Mouse (Mus musculus) stomach, embryonic 16.5 days (tissue): ENCODE measurements at regions not wholly inside any gene's neighbourhood (a gene's known extent, or its start where the extent isn't known, plus 50 kb on each side); places are given as distances from the start of the nearest gene placed in this dataset.

Experiments
- ATAC-seq: fragments of 200-750 bp; cut with Nextera tagmentation; 2 replicates; pipeline ENCODE4 v1.8.0; 2017; ENCODE audit warnings: moderate number of reproducible peaks, moderate TSS enrichment; ENCODE audit not compliant: insufficient read depth, low FRiP score
- H3K27ac ChIP-seq: fragments of 300-500 bp; sonication (generic); 2 replicates; pipeline ENCODE4 v1.5.1; 2014; ENCODE audit warnings: low read length
- H3K27me3 ChIP-seq: fragments of 300-500 bp; sonication (generic); 2 replicates; pipeline ENCODE4 v1.6.1; 2014; ENCODE audit warnings: low read length, control low read depth, mixed read lengths; ENCODE audit not compliant: control insufficient read depth, insufficient read depth
- H3K36me3 ChIP-seq: fragments of 300-500 bp; sonication (generic); 2 replicates; pipeline ENCODE4 v1.6.1; 2014; ENCODE audit warnings: low read length; ENCODE audit not compliant: control insufficient read depth, insufficient read depth
- H3K4me1 ChIP-seq: fragments of 300-500 bp; sonication (generic); 2 replicates; pipeline ENCODE4 v1.6.1; 2014; ENCODE audit warnings: low read length, control low read depth, mixed read lengths; ENCODE audit not compliant: control insufficient read depth, insufficient read depth
- H3K4me2 ChIP-seq: fragments of 300-500 bp; sonication (generic); 2 replicates; pipeline ENCODE4 v1.6.1; 2014; ENCODE audit warnings: low read depth, low read length, mixed read lengths
- H3K4me3 ChIP-seq: fragments of 300-500 bp; sonication (generic); replicated peaks from 2 replicates; pipeline ENCODE4 v1.5.1; 2014; ENCODE audit warnings: mild to moderate bottlenecking, low read length
- H3K9ac ChIP-seq: fragments of 300-500 bp; sonication (generic); 2 replicates; pipeline ENCODE4 v1.6.1; 2014; ENCODE audit warnings: low read length
- H3K9me3 ChIP-seq: fragments of 300-500 bp; sonication (generic); replicated peaks from 2 replicates; pipeline ENCODE4 v1.6.1; 2016; ENCODE audit warnings: low read length, control low read depth; ENCODE audit not compliant: control insufficient read depth
- WGBS: fragments of 180-500 bp; shearing (Covaris S2); extraction: QIAGEN DNeasy Blood & Tissue Kit; methylation state at CpG from one replicate; pipeline ENCODE4 v1.1.7; 2014; 5-methylcytosine and 5-hydroxymethylcytosine counted together

- H3K4me1 ChIP-seq: 0 out of 2 replicates have a peak, but pooled peaks cover 3% of the 10 kb centered on the region
Measured at GRCm38 (mm10) chr13:97516731-97517130, 243.7 kb downstream of the Gm10260 start.

DNA sequence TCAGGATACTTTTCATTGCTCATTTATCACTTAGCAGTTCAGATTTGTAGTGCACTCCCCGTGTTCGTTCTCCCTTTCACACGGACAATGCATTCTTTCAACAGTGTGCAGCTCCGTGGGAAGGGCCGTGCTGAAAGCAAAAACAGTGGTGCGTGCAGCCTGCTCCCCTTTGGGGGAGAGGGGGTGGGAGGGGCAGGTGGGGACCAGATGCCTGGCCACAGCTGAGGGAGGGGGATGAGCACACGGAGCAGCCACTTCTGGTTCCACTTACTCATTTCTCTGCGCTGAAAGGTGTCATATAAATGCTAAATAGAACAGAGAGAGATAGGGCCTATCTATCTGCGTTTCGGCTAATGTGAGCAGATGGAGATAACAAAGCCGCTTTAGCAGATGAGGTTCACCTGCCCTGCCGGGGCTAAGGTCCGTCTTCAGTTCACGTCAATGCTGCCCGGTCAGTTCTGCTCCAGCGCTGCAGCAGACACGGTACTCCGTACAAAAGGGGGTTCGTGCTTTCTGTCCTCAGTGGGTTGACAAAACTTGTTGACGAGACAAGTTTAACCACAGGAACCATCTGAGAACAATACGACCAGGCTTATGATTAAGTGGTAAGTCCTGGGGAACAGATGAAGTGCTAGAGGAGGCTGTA, 245.9 kb downstream of the Gm10260 start:
- no peaks in the 10 kb centered on the region for H3K27me3 ChIP-seq
- H3K27ac ChIP-seq: no peak overlapping the region; the same call in 1 of the 2 replicates
- H3K9ac ChIP-seq: 0 out of 2 replicates have a peak overlapping the region, but pooled peaks have one; percentile 8
- no peak overlapping the region for H3K4me3 ChIP-seq
- no peaks in the 10 kb centered on the region for H3K9me3 ChIP-seq
- no peaks in the 10 kb centered on the region for H3K36me3 ChIP-seq
- H3K4me2 ChIP-seq: peak overlapping the region; percentile 13; the same call in 1 of the 2 replicates
- no peak for ATAC-seq
- WGBS: 37% methylated on average over 21 of the region's 21 CpGs
- H3K4me1 ChIP-seq: peaks cover 15% of the 10 kb centered on the region

More at GRCm38 (mm10) chr13:97516731-97517130, 243.7 kb downstream of the Gm10260 start:
- Histone ChIP-seq H3K9me3 (no peaks in the 10 kb centered on the region), H3K9ac (no peak overlapping the region), H3K4me2 (no peak overlapping the region), H3K27me3 (no peaks in the 10 kb centered on the region), H3K36me3 (no peaks in the 10 kb centered on the region), H3K4me3 (no peak overlapping the region), H3K27ac (no peak overlapping the region)
- ATAC-seq: no peak
- WGBS: 95% methylated on average over 4 of the region's 4 CpGs

GRCm38 (mm10) chr13:97512521-97512920, 247.9 kb downstream of the Gm10260 start:
- no peaks in the 10 kb centered on the region for H3K27me3 ChIP-seq
- no peaks in the 10 kb centered on the region for H3K9me3 ChIP-seq
- no peak overlapping the region for H3K9ac ChIP-seq
- no peak overlapping the region for H3K27ac ChIP-seq
- no peak for ATAC-seq
- H3K4me3 ChIP-seq: no peak overlapping the region
- no peaks in the 10 kb centered on the region for H3K36me3 ChIP-seq
- H3K4me1 ChIP-seq: peaks cover 15% of the 10 kb centered on the region
- WGBS: 31% methylated on average over 4 of the region's 4 CpGs
- H3K4me2 ChIP-seq: no peak overlapping the region

DNA sequence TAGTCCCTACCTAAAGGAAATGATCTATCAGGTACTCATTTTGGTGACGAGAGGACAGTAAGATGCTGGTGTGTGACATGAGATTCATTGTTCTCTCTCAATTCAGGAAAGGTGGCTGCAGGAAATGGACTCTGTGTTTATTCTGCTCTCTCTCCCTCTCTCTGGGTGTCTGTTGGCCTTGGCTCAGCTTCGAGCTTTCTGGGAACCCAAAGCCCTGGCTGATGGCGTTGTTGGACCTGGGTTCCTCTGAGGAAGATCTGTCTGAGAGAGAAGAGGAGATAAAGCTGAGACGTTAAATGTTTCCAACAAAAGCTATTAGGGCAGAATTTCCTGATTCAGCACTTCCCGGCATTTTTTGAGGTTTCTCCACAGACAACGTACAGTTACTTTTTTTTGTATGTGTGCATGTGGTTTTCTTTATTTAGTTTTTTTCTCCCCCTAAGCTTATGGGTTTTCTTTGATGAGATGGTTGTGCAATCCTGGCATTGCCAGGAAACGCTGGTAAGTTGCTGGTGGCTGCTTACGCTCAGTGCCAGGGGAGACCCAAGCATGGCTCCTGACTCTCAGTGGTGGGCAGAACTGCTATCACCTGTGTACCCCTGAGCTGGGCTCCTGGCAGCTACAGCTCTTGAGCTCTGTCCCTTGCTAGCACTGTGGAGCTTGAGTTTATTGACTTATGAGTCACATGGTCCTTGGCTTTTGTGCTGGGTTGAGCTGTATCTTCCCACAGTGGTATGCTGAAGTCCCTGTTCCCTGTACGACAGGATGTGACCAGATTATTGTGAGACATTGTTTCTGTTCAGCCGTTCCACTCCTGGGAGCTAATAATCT, 249.8 kb downstream of the Gm10260 start:
- Histone ChIP-seq H3K4me1 (peaks cover 15% of the 10 kb centered on the region), H3K4me3 (no peak overlapping the region), H3K9ac (no peak overlapping the region), H3K36me3 (no peaks in the 10 kb centered on the region), H3K27ac (peak overlapping the region; percentile 17; the same call in 1 of the 2 replicates), H3K27me3 (no peaks in the 10 kb centered on the region), H3K4me2 (no peak overlapping the region; the same call in 1 of the 2 replicates), H3K9me3 (no peaks in the 10 kb centered on the region)
- ATAC-seq: peak; percentile 84; the same call in 1 of the 2 replicates
- 35% methylated on average over 10 of the region's 10 CpGs for WGBS

DNA sequence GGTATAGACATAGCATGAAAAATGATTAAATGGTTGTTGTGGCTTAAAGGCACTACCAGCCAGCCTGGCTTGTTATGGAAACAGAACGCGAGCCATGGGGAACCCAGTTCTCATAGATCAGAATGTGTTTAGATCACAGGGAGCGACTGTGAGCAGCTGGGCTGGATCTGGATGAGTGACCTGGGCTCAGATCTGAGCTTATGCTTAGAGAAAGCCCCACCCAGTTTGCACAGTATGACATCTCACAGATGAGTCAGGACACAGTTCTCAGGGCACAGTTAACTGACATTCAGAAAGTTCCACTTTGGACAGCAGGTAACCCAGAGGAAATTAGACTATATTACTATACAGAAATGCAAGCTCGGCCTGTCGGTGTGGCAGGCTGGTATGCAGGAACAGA, 255.5 kb downstream of the Gm10260 start:
- Histone ChIP-seq H3K4me1 (no peaks in the 10 kb centered on the region), H3K36me3 (no peaks in the 10 kb centered on the region), H3K9me3 (no peaks in the 10 kb centered on the region), H3K4me2 (no peak overlapping the region), H3K4me3 (no peak overlapping the region), H3K9ac (no peak overlapping the region), H3K27ac (no peak overlapping the region), H3K27me3 (no peaks in the 10 kb centered on the region)
- ATAC-seq: no peak
- 72% methylated on average over 5 of the region's 5 CpGs for WGBS

GRCm38 (mm10) chr13:97503955-97504739, 256.3 kb downstream of the Gm10260 start:
- no peak overlapping the region for H3K4me3 ChIP-seq
- no peak overlapping the region for H3K9ac ChIP-seq
- H3K9me3 ChIP-seq: no peaks in the 10 kb centered on the region
- 93% methylated on average over 10 of the region's 10 CpGs for WGBS
- H3K4me2 ChIP-seq: no peak overlapping the region
- no peak overlapping the region for H3K27ac ChIP-seq
- ATAC-seq: no peak
- no peaks in the 10 kb centered on the region for H3K36me3 ChIP-seq
- no peaks in the 10 kb centered on the region for H3K4me1 ChIP-seq
- H3K27me3 ChIP-seq: no peaks in the 10 kb centered on the region

- H3K27ac ChIP-seq: no peak overlapping the region
- H3K36me3 ChIP-seq: no peaks in the 10 kb centered on the region
- ATAC-seq: no peak
- 59% methylated on average over 5 of the region's 5 CpGs for WGBS
- no peak overlapping the region for H3K4me3 ChIP-seq
- no peaks in the 10 kb centered on the region for H3K9me3 ChIP-seq
- no peaks in the 10 kb centered on the region for H3K27me3 ChIP-seq
- no peak overlapping the region for H3K4me2 ChIP-seq
- no peaks in the 10 kb centered on the region for H3K4me1 ChIP-seq
- no peak overlapping the region for H3K9ac ChIP-seq
Measured at GRCm38 (mm10) chr13:97503391-97503790, 257.0 kb downstream of the Gm10260 start.

GRCm38 (mm10) chr13:97500155-97500554, 259.2 kb downstream of the Enc1 start:
- Histone ChIP-seq H3K27ac (no peak overlapping the region), H3K9me3 (no peaks in the 10 kb centered on the region), H3K36me3 (no peaks in the 10 kb centered on the region), H3K4me3 (no peak overlapping the region), H3K27me3 (no peaks in the 10 kb centered on the region), H3K9ac (no peak overlapping the region), H3K4me2 (no peak overlapping the region), H3K4me1 (no peaks in the 10 kb centered on the region)
- WGBS: 71% methylated on average over 8 of the region's 8 CpGs
- ATAC-seq: no peak
